Mouse (Mus musculus) gastrocnemius, adult 2 months (tissue): ENCODE measurements around the gene Stum. TPM values are rescaled to one million over a fixed set of nuclear protein-coding genes. Genes with fewer than 3 reads are reported as not detected.

Experiments
- DNase-seq: peaks from one replicate; pipeline ENCODE4 v3.0.0; 2022
- H3K27ac ChIP-seq: fragments of 200-600 bp; 2 replicates; pipeline ENCODE4 v1.8.1; 2022; ENCODE audit warnings: mild to moderate bottlenecking
- H3K4me3 ChIP-seq: fragments of 200-600 bp; 2 replicates; pipeline ENCODE4 v1.8.1; 2022; ENCODE audit warnings: mild to moderate bottlenecking, moderate library complexity
- CTCF ChIP-seq: fragments of 200-600 bp; IDR thresholded peaks from 2 replicates; pipeline ENCODE4 v1.8.1; 2022; ENCODE audit warnings: antibody characterized with exemption, mild to moderate bottlenecking, moderate library complexity
- intact Hi-C: fragments of 180-260 bp; cut with DNase I; formaldehyde crosslinking; loops from one replicate; pipeline ENCODE4 v1.15.1; 2025
- total RNA-seq, 2 experiments: library from RNA; stranded (reverse); gene quantifications; 2 replicates each; pipeline ENCODE4 v1.2.3; 2021

The Stum gene
- total RNA-seq, 2 experiments from 2014 or later, result 0.41 to 0.86 TPM

DNA sequence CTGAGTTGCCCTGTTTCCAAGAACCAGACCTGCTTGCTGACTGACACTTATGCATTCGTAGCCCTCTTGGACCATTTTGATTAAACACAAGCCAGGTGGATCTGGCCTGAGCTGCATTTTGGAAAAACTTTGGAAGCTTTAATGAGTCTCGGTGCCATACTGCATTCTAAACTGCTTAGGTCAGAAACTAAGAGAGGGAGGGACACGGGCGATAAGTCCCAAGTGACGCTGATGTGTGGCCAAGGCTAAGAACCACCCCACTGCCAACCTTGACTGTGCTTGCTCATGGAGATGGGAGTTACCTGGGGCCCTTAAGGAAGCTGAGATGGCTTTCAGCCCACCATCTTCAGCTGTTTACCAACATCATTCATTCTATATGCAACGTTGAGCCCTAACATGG is 98.0 kb downstream of the Stum start:
- Histone ChIP-seq H3K27ac (peak overlapping the region; percentile 96), H3K4me3 (no peak overlapping the region)
- TF ChIP-seq CTCF, result no peak
- DNase-seq, result no peak
- intact Hi-C loops, result loop anchor here (5.0 kb wide), 1 partner anchor 53 kb away; the partner anchor contains the start of gene Itpkb

DNA sequence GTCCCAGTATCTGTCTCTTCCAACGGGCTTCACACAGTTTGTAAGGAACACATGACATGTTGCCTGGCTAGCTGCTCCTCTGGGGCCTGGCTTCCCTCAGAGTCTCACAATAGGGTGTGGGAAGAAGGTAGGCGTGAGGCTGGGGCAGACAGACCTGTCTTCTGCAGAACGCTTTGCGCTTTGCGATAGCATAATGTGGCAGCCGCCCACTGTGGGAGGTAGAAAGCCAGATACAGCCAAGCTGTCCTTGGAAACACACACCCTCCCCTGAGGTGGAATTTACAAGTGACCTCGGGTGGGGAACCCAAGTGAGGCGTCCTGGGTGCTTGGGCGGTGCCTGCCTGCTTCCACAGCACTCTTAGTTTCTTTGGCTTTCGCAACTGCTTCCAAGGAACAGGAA is 98.8 kb downstream of the Stum start:
- intact Hi-C loops, result no loop called here
- peak overlapping the region; percentile 96 for H3K27ac ChIP-seq
- H3K4me3 ChIP-seq, result peak overlapping the region; percentile 11; the same call in 1 of the 2 replicates
- no peak for DNase-seq
- TF ChIP-seq CTCF, result no peak

DNA sequence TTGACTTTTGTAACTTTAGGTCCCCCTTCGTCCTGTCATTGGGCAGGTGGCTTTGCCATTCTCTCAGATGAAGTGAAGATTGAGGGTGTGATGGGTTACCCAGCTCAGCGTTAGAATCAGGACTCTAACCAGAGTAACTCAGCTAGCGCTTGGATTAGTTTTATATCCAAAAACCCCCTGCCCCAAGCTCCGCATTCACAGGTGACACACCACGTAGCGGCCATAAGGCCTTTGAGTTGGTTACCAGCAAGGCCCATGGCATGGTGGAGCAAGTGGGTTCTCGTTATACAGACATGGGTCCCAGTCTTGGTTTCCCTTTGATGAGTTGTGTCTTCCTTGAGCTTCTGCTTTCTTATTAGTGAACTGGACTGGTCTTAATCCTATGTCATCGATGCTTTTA is 99.4 kb downstream of the Stum start:
- intact Hi-C loops, result loop anchor here (2.0 kb wide), 1 partner anchor 17 kb away; no protein-coding TSS in a partner anchor
- Histone ChIP-seq H3K27ac (peak overlapping the region; percentile 96), H3K4me3 (no peak overlapping the region)
- TF ChIP-seq CTCF, result no peak
- no peak for DNase-seq

Other genes starting within 250 kb of the Stum start
- gene Psen2, start 220.1 kb downstream of the Stum start, total RNA-seq, result 1 to 10 TPM; 7.8 to 9.5 TPM
- 10 to 100 TPM; 14.7 to 22.7 TPM for gene Itpkb, start 153.0 kb downstream of the Stum start, total RNA-seq
- 10 to 100 TPM; 58.1 to 71.3 TPM for gene Parp1, start 85.4 kb upstream of the Stum start, total RNA-seq
- 1 to 10 TPM; 2.5 to 3.1 TPM for gene Lin9, start 157.6 kb upstream of the Stum start, total RNA-seq
- gene Mixl1, start 213.5 kb upstream of the Stum start, total RNA-seq, result not detected
- gene Acbd3, start 242.5 kb upstream of the Stum start, total RNA-seq, result 10 to 100 TPM; 13.8 to 16.0 TPM